8 mouse cellular contexts compared by ENCODE assay signal in genomic region chr5:100499243-100499642, GRCm38 (mm10). TPM values are rescaled to one million over a fixed set of nuclear protein-coding genes. Genes with fewer than 3 reads are reported as not detected.
DNase-seq lines count a peak whose midpoint lies in the region; ATAC-seq and TF ChIP-seq lines count a peak whose summit lies in the region.

No protein-coding gene starts in this region.

- no peak for TF ChIP-seq POLR2A in MEL (IDR thresholded peaks at IDR 0.05; ENCODE audit: control insufficient read depth in 1 of 2, insufficient read depth in 1 of 2, low read depth in 1 of 2, low read length in 2 of 2, poor library complexity in 1 of 2)

- peaks cover 18% of the 10 kb centered on the region for H3K4me1 ChIP-seq in heart, embryonic 10.5 days
- peaks cover 4 to 8% of the 10 kb centered on the region in 2 experiments; a peak in 3 of 4 replicates for H3K4me1 ChIP-seq in MEL (ENCODE audit: control insufficient read depth in 1 of 2, insufficient read depth in 2 of 2, low read length in 2 of 2)
- H3K4me1 ChIP-seq in heart, embryonic 16.5 days (ENCODE audit: control insufficient read depth, insufficient read depth, low read length): peaks cover 17% of the 10 kb centered on the region
- H3K4me1 ChIP-seq in liver, postnatal 0 days (ENCODE audit: insufficient read depth): peaks cover 16% of the 10 kb centered on the region

- no peak for TF ChIP-seq RAD21 in MEL (IDR thresholded peaks at IDR 0.05; ENCODE audit: low read depth, low read length)

- H3K4me2 ChIP-seq in heart, embryonic 16.5 days (ENCODE audit: low read depth, low read length): peak overlapping the region; percentile 85
- H3K4me2 ChIP-seq in liver, postnatal 0 days (ENCODE audit: low read depth, low read length): peak overlapping the region; percentile 87

- H3K79me2 ChIP-seq in MEL (ENCODE audit: control insufficient read depth, insufficient read depth, low read length, poor library complexity): peaks cover 45% of the 10 kb centered on the region

- TF ChIP-seq EP300 in MEL (IDR thresholded peaks at IDR 0.05; ENCODE audit: low read depth in 1 of 2, low read length in 2 of 2): peak in 1 of 2 experiments; percentile 39; a peak in 2 of 4 replicates
- no peak for TF ChIP-seq EP300 in liver, postnatal 0 days (IDR thresholded peaks at IDR 0.05; ENCODE audit: low read depth)

- peak overlapping the region; percentile 88 for H3K4me3 ChIP-seq in heart, embryonic 10.5 days
- H3K4me3 ChIP-seq in MEL (ENCODE audit: control insufficient read depth in 1 of 2, insufficient read depth in 1 of 2, low read depth in 2 of 2, low read length in 2 of 2): peak overlapping the region; percentile 68 to 99
- peak overlapping the region; percentile 96 for H3K4me3 ChIP-seq in heart, embryonic 16.5 days (ENCODE audit: low read length)
- peak overlapping the region; percentile 83 for H3K4me3 ChIP-seq in liver, postnatal 0 days (ENCODE audit: low read depth, low read length)

- DNase-seq in heart, embryonic 10.5 days (ENCODE audit: low spot score): no peak
- no peak for DNase-seq in heart, postnatal 4 days
- peak; percentile 77 for DNase-seq in MEL (ENCODE audit: low read depth, low spot score)
- DNase-seq in liver, postnatal 0 days: no peak
- no peak for DNase-seq in adrenal gland, adult 2 months

- TF ChIP-seq CTCF in MEL (IDR thresholded peaks at IDR 0.05 in 2 of 3, conservative IDR thresholded peaks at IDR 0.05 in 1 of 3; ENCODE audit: control insufficient read depth in 1 of 3, insufficient read depth in 1 of 3, low read depth in 2 of 3, low read length in 3 of 3, poor library complexity in 1 of 3, severe bottlenecking in 1 of 3): no peak
- no peak for TF ChIP-seq CTCF in liver, postnatal 0 days (IDR thresholded peaks at IDR 0.05; ENCODE audit: low read depth)

- H3K9me3 ChIP-seq in heart, embryonic 10.5 days: no peaks in the 10 kb centered on the region
- H3K9me3 ChIP-seq in MEL (replicated peaks; ENCODE audit: insufficient read depth, low read length): no peaks in the 10 kb centered on the region
- H3K9me3 ChIP-seq in heart, embryonic 16.5 days (replicated peaks; ENCODE audit: control insufficient read depth, low read length): no peaks in the 10 kb centered on the region
- no peaks in the 10 kb centered on the region for H3K9me3 ChIP-seq in liver, postnatal 0 days (ENCODE audit: low read length)

- ATAC-seq in heart, embryonic 16.5 days (replicated peaks; ENCODE audit: extremely low read depth, insufficient read depth, low FRiP score): no peak
- no peak for ATAC-seq in liver, postnatal 0 days
- no peak for ATAC-seq in megakaryocyte progenitor cell, adult 5-6 weeks (replicated peaks; ENCODE audit: poor library complexity)
- no peak for ATAC-seq in frontal cortex, adult (ENCODE audit: low TSS enrichment)

- H3K27me3 ChIP-seq in heart, embryonic 10.5 days (ENCODE audit: insufficient read depth, poor library complexity, severe bottlenecking): no peaks in the 10 kb centered on the region
- no peaks in the 10 kb centered on the region for H3K27me3 ChIP-seq in MEL (ENCODE audit: control insufficient read depth in 1 of 2, insufficient read depth in 2 of 2, low read length in 2 of 2)
- no peaks in the 10 kb centered on the region for H3K27me3 ChIP-seq in heart, embryonic 16.5 days (ENCODE audit: control insufficient read depth, insufficient read depth, low read length)
- no peaks in the 10 kb centered on the region for H3K27me3 ChIP-seq in liver, postnatal 0 days (ENCODE audit: insufficient read depth, low read length)

- no peaks in the 10 kb centered on the region for H3K36me3 ChIP-seq in heart, embryonic 10.5 days
- peaks cover 0 to 21% of the 10 kb centered on the region in 2 experiments; a peak in 2 of 4 replicates for H3K36me3 ChIP-seq in MEL (ENCODE audit: control insufficient read depth in 1 of 2, insufficient read depth in 2 of 2, low read length in 2 of 2)
- no peaks in the 10 kb centered on the region for H3K36me3 ChIP-seq in heart, embryonic 16.5 days (ENCODE audit: control insufficient read depth, insufficient read depth)
- H3K36me3 ChIP-seq in liver, postnatal 0 days (replicated peaks; ENCODE audit: insufficient read depth, low read length): no peaks in the 10 kb centered on the region

- WGBS in heart, embryonic 10.5 days: 27% methylated on average over 2 of the region's 2 CpGs
- WGBS in heart, embryonic 16.5 days: 21% methylated on average over 2 of the region's 2 CpGs
- 18% methylated on average over 2 of the region's 2 CpGs for WGBS in liver, postnatal 0 days (ENCODE audit: insufficient replicate concordance)

- peak overlapping the region; percentile 81 for H3K27ac ChIP-seq in heart, embryonic 10.5 days
- H3K27ac ChIP-seq in MEL (ENCODE audit: control insufficient read depth, low read depth, low read length): peak overlapping the region; percentile 68
- no peak overlapping the region for H3K27ac ChIP-seq in heart, embryonic 16.5 days (ENCODE audit: low read length)
- peak overlapping the region; percentile 96 for H3K27ac ChIP-seq in liver, postnatal 0 days (ENCODE audit: low read depth)

- peak overlapping the region; percentile 72 for H3K9ac ChIP-seq in MEL (ENCODE audit: control insufficient read depth, low read depth, low read length, poor library complexity, severe bottlenecking)
- H3K9ac ChIP-seq in heart, embryonic 16.5 days (ENCODE audit: low read length): peak overlapping the region; percentile 91
- H3K9ac ChIP-seq in liver, postnatal 0 days (replicated peaks): peak overlapping the region; percentile 93

TF ChIP-seq in MEL, 35 proteins besides CTCF, POLR2A, EP300 and RAD21:
- TF ChIP-seq ELF1 (IDR thresholded peaks at IDR 0.05; ENCODE audit: low read depth, low read length) (no peak), BHLHE40 (IDR thresholded peaks at IDR 0.05; ENCODE audit: borderline replicate concordance, low read depth, low read length) (no peak), ZC3H11A (IDR thresholded peaks at IDR 0.05; ENCODE audit: low read depth, low read length) (no peak), ZNF384 (IDR thresholded peaks at IDR 0.05; ENCODE audit: low read depth, low read length) (peak; percentile 58), GATA1 (IDR thresholded peaks at IDR 0.05; ENCODE audit: low read depth, low read length) (0 out of 2 replicates have a peak, but pooled peaks have one; percentile 41), SIN3A (IDR thresholded peaks at IDR 0.05; ENCODE audit: low read length) (peak; percentile 74; the same call in 1 of the 2 replicates), TBP (IDR thresholded peaks at IDR 0.05; ENCODE audit: low read depth, low read length) (no peak), TCF12 (IDR thresholded peaks at IDR 0.05; ENCODE audit: low read depth, low read length) (0 out of 2 replicates have a peak, but pooled peaks have one; percentile 15), MYB (IDR thresholded peaks at IDR 0.05; ENCODE audit: low read depth, low read length) (no peak), MXI1 (IDR thresholded peaks at IDR 0.05; ENCODE audit: low read depth, low read length) (peak; percentile 70; the same call in 1 of the 2 replicates), E2F4 (IDR thresholded peaks at IDR 0.05; ENCODE audit: borderline replicate concordance, low read depth, low read length) (no peak), ETS1 (IDR thresholded peaks at IDR 0.05; ENCODE audit: low read depth, low read length) (peak; percentile 46), HCFC1 (IDR thresholded peaks at IDR 0.05; ENCODE audit: low read depth, low read length) (0 out of 2 replicates have a peak, but pooled peaks have one; percentile 20), MYC (IDR thresholded peaks at IDR 0.05; ENCODE audit: low read depth, low read length) (no peak), CHD1 (IDR thresholded peaks at IDR 0.05; ENCODE audit: low read depth, low read length) (0 out of 2 replicates have a peak, but pooled peaks have one; percentile 31), NELFE (IDR thresholded peaks at IDR 0.05; ENCODE audit: low read depth, low read length) (no peak)
TF ChIP-seq in MEL: peak in this region for 8.

RNA-seq across cellular contexts. Expression of gene Lin54, which starts 1.2 kb away (rescaled TPM):
- 10.4 and 13.4 TPM in 2 replicates for polyA plus RNA-seq in heart, embryonic 10.5 days (2016; fragmentation: Nextera tagmentation; extraction: Ambion mirVana)
- 10 to 100 TPM; 20.7 to 20.9 TPM for total RNA-seq in heart, postnatal 4 days (2021)
- total RNA-seq in MEL (2012; rRNA removed): 14.1 and 14.4 TPM in 2 replicates
- polyA plus RNA-seq in MEL (2012; ENCODE audit: insufficient read depth in 1 of 2, insufficient read length in 2 of 2, low read depth in 1 of 2, low replicate concordance in 2 of 2, missing spikeins in 1 of 2): 10 to 100 TPM in 1 of 2 experiments, not detected in 1; 16.0 TPM
- polyA plus RNA-seq in heart, embryonic 16.5 days (2015; fragmentation: Nextera tagmentation; extraction: Ambion mirVana): 9.9 and 10.8 TPM in 2 replicates
- polyA plus RNA-seq in liver, postnatal 0 days (2015; fragmentation: Nextera tagmentation; extraction: Ambion mirVana): 4.2 and 4.7 TPM in 2 replicates
- total RNA-seq in megakaryocyte progenitor cell, adult 5-6 weeks (2015): 25.5 and 31.1 TPM in 2 replicates
- 30.1 and 44.3 TPM in 2 replicates for total RNA-seq in megakaryocyte progenitor cell, adult 5-6 weeks (2017)
- total RNA-seq in adrenal gland, adult 2 months (2021): 10 to 100 TPM in 1 of 2 experiments, 1 to 10 TPM in 1; 8.6 to 14.6 TPM
- 1.8 and 2.7 TPM in 2 replicates for polyA plus RNA-seq in adrenal gland, adult 2 months (2012; rRNA removed)

RNA-seq across cellular contexts. Expression of gene Cops4, which starts 18.9 kb away (rescaled TPM):
- polyA plus RNA-seq in heart, embryonic 10.5 days (2016; fragmentation: Nextera tagmentation; extraction: Ambion mirVana): 172 and 203 TPM in 2 replicates
- total RNA-seq in heart, postnatal 4 days (2021): 10 to 100 TPM; 91.8 to 92.3 TPM
- total RNA-seq in MEL (2012; rRNA removed): 142 and 143 TPM in 2 replicates
- 100 to 1,000 TPM; 112 to 626 TPM for polyA plus RNA-seq in MEL (2012; ENCODE audit: insufficient read depth in 1 of 2, insufficient read length in 2 of 2, low read depth in 1 of 2, low replicate concordance in 2 of 2, missing spikeins in 1 of 2)
- 137 and 151 TPM in 2 replicates for polyA plus RNA-seq in heart, embryonic 16.5 days (2015; fragmentation: Nextera tagmentation; extraction: Ambion mirVana)
- 48.5 and 50.1 TPM in 2 replicates for polyA plus RNA-seq in liver, postnatal 0 days (2015; fragmentation: Nextera tagmentation; extraction: Ambion mirVana)
- total RNA-seq in megakaryocyte progenitor cell, adult 5-6 weeks (2015): 87.1 and 98.6 TPM in 2 replicates
- total RNA-seq in megakaryocyte progenitor cell, adult 5-6 weeks (2017): 137 and 159 TPM in 2 replicates
- total RNA-seq in adrenal gland, adult 2 months (2021): 10 to 100 TPM; 78.9 to 79.5 TPM
- polyA plus RNA-seq in adrenal gland, adult 2 months (2012; rRNA removed): 8.5 and 8.8 TPM in 2 replicates
